In the genomic region with DNA sequence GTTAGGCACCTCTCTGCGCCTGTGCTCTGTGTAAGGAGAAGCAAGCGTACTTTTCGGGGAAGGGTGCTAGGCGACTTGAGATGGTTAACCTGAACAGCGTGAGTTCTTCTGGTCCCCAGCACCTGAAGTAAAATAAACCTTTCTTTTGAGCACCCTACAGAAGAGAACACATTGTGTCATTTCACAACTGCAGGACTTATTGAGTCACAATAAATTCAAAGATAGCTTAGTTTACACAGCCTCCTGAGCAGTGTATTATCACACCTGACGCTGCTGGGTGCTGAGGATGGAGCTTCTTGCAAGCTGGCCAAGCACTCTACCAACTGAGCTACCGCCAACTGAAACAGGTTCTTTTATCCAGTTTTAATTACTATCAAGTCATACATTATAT, we compare ENCODE assay signal across 9 mouse cellular contexts. TPM values are rescaled to one million over a fixed set of nuclear protein-coding genes. Genes with fewer than 3 reads are reported as not detected.
DNase-seq lines count a peak whose midpoint lies in the region; ATAC-seq and TF ChIP-seq lines count a peak whose summit lies in the region.
"Had no signal": no experiment of that assay in that cellular context is flagged by ENCODE, and none has a peak within 500 bp of the region (broad histone marks: within the 10 kb centered on the region; RNA-seq: fewer than 3 reads in every experiment).

No protein-coding gene starts in this region.

- H3K4me2 ChIP-seq in heart, embryonic 15.5 days: peak overlapping the region; percentile 83
- peak overlapping the region; percentile 88 for H3K4me2 ChIP-seq in hindbrain, embryonic 12.5 days (replicated peaks)
- peak overlapping the region; percentile 63 for H3K4me2 ChIP-seq in midbrain, embryonic 11.5 days

- H3K4me3 ChIP-seq in heart, embryonic 15.5 days: peak overlapping the region; percentile 95
- peak overlapping the region; percentile 31 for H3K4me3 ChIP-seq in bone marrow, adult 2 months (replicated peaks; ENCODE audit: control insufficient read depth, low read depth, low read length)
- peak overlapping the region; percentile 94 for H3K4me3 ChIP-seq in hindbrain, embryonic 12.5 days
- peak overlapping the region; percentile 91 for H3K4me3 ChIP-seq in midbrain, embryonic 11.5 days (ENCODE audit: low read depth, low read length)

- H3K27ac ChIP-seq in heart, embryonic 15.5 days: peak overlapping the region; percentile 75
- H3K27ac ChIP-seq in bone marrow, adult 2 months (ENCODE audit: control insufficient read depth, insufficient read depth, low read depth, low read length, poor library complexity): no peak overlapping the region; the same call in 1 of the 2 replicates
- peak overlapping the region; percentile 69 for H3K27ac ChIP-seq in hindbrain, embryonic 12.5 days
- peak overlapping the region; percentile 48 for H3K27ac ChIP-seq in midbrain, embryonic 11.5 days (ENCODE audit: low read depth, low read length)

- TF ChIP-seq CTCF in bone marrow, adult 2 months (IDR thresholded peaks at IDR 0.05; ENCODE audit: control insufficient read depth, insufficient read depth, low read length): no peak

- peaks cover 18% of the 10 kb centered on the region for H3K4me1 ChIP-seq in heart, embryonic 15.5 days (replicated peaks)
- H3K4me1 ChIP-seq in bone marrow, adult 2 months (ENCODE audit: control insufficient read depth, insufficient read depth, low read length): no peaks in the 10 kb centered on the region; the same call in 1 of the 2 replicates
- H3K4me1 ChIP-seq in hindbrain, embryonic 12.5 days: peaks cover 15% of the 10 kb centered on the region
- peaks cover 11% of the 10 kb centered on the region for H3K4me1 ChIP-seq in midbrain, embryonic 11.5 days (ENCODE audit: control insufficient read depth, insufficient read depth, low read length)

- intact Hi-C loops in heart, postnatal 14 days (cut with DNase I): no loop called here

- no peak for TF ChIP-seq POLR2A in bone marrow, adult 2 months (IDR thresholded peaks at IDR 0.05; ENCODE audit: borderline replicate concordance, control insufficient read depth, low read depth, low read length)

- ATAC-seq in heart, embryonic 15.5 days (replicated peaks; ENCODE audit: insufficient number of reproducible peaks, insufficient read depth, low FRiP score, low read depth): no peak
- peak; percentile 25 for ATAC-seq in hindbrain, embryonic 12.5 days (ENCODE audit: low FRiP score)
- ATAC-seq in midbrain, embryonic 11.5 days (ENCODE audit: low FRiP score): no peak
- no peak for ATAC-seq in erythroid progenitor cell, adult 5-6 weeks (replicated peaks; ENCODE audit: low FRiP score, poor library complexity, severe bottlenecking)

- 23% methylated on average over 7 of the region's 7 CpGs for WGBS in heart, embryonic 15.5 days
- 27% methylated on average over 7 of the region's 7 CpGs for WGBS in bone marrow, adult 2 months
- WGBS in hindbrain, embryonic 12.5 days: 24% methylated on average over 7 of the region's 7 CpGs
- 24% methylated on average over 7 of the region's 7 CpGs for WGBS in midbrain, embryonic 11.5 days

- peaks cover 16% of the 10 kb centered on the region for H3K36me3 ChIP-seq in heart, embryonic 15.5 days
- peaks cover 24% of the 10 kb centered on the region for H3K36me3 ChIP-seq in hindbrain, embryonic 12.5 days
- H3K36me3 ChIP-seq in midbrain, embryonic 11.5 days (ENCODE audit: control insufficient read depth, insufficient read depth, low read length): peaks cover 7% of the 10 kb centered on the region; the same call in 1 of the 2 replicates

- DNase-seq in heart, postnatal 14 days: no peak
- no peak for DNase-seq in midbrain, embryonic 11.5 days (ENCODE audit: low spot score, missing footprints)
- DNase-seq in adipocyte (ENCODE audit: low spot score): no peak
- DNase-seq in adrenal gland, adult 2 months: no peak

- no peaks in the 10 kb centered on the region for H3K27me3 ChIP-seq in heart, embryonic 15.5 days
- no peaks in the 10 kb centered on the region for H3K27me3 ChIP-seq in hindbrain, embryonic 12.5 days
- H3K27me3 ChIP-seq in midbrain, embryonic 11.5 days (ENCODE audit: control insufficient read depth, insufficient read depth, low read length): no peaks in the 10 kb centered on the region

- H3K9me3 ChIP-seq in heart, embryonic 15.5 days (replicated peaks): no peaks in the 10 kb centered on the region; the same call in 1 of the 2 replicates
- no peaks in the 10 kb centered on the region for H3K9me3 ChIP-seq in hindbrain, embryonic 12.5 days (replicated peaks)
- no peaks in the 10 kb centered on the region for H3K9me3 ChIP-seq in midbrain, embryonic 11.5 days (ENCODE audit: control insufficient read depth, low read length)

- peak overlapping the region; percentile 63 for H3K9ac ChIP-seq in heart, embryonic 15.5 days
- H3K9ac ChIP-seq in hindbrain, embryonic 12.5 days: peak overlapping the region; percentile 96; the same call in 1 of the 2 replicates
- H3K9ac ChIP-seq in midbrain, embryonic 11.5 days (ENCODE audit: low read length): peak overlapping the region; percentile 92

RNA-seq across cellular contexts. Expression of a gene that starts 0.4 kb away (rescaled TPM):
- 76.0 and 84.3 TPM in 2 replicates for polyA plus RNA-seq in heart, embryonic 15.5 days (2015; fragmentation: Nextera tagmentation; extraction: Ambion mirVana)
- 10 to 100 TPM; 72.9 to 73.5 TPM for total RNA-seq in heart, postnatal 14 days (2021)
- 5.3 and 19.2 TPM in 2 replicates for polyA plus RNA-seq in bone marrow, adult 2 months (2011; ENCODE audit: insufficient read depth, insufficient read length, low replicate concordance, missing spikeins)
- 140 and 144 TPM in 2 replicates for polyA plus RNA-seq in hindbrain, embryonic 12.5 days (2016; fragmentation: Nextera tagmentation; extraction: Ambion mirVana)
- polyA plus RNA-seq in midbrain, embryonic 11.5 days (2014; fragmentation: Nextera tagmentation; extraction: Ambion mirVana): 148 and 161 TPM in 2 replicates
- total RNA-seq in adrenal gland, adult 2 months (2021): 100 to 1,000 TPM; 113 to 118 TPM
- polyA plus RNA-seq in adrenal gland, adult 2 months (2012; rRNA removed): 116 and 154 TPM in 2 replicates
- 13.4 and 13.7 TPM in 2 replicates for total RNA-seq in erythroid progenitor cell, adult 5-6 weeks (2015; ENCODE audit: low replicate concordance)
- 5.1 and 12.1 TPM in 2 replicates for total RNA-seq in erythroid progenitor cell, adult 5-6 weeks (2017; ENCODE audit: low replicate concordance)

RNA-seq across cellular contexts. Expression of a gene that starts 7.5 kb away (rescaled TPM):
- 45.8 and 60.3 TPM in 2 replicates for polyA plus RNA-seq in heart, embryonic 15.5 days (2015; fragmentation: Nextera tagmentation; extraction: Ambion mirVana)
- total RNA-seq in heart, postnatal 14 days (2021): 10 to 100 TPM; 24.9 to 25.4 TPM
- polyA plus RNA-seq in bone marrow, adult 2 months (2011; ENCODE audit: insufficient read depth, insufficient read length, low replicate concordance, missing spikeins): 27.3 and 29.4 TPM in 2 replicates
- polyA plus RNA-seq in hindbrain, embryonic 12.5 days (2016; fragmentation: Nextera tagmentation; extraction: Ambion mirVana): 80.5 and 83.0 TPM in 2 replicates
- 98.8 and 104 TPM in 2 replicates for polyA plus RNA-seq in midbrain, embryonic 11.5 days (2014; fragmentation: Nextera tagmentation; extraction: Ambion mirVana)
- total RNA-seq in adrenal gland, adult 2 months (2021): 10 to 100 TPM; 44.9 to 51.8 TPM
- 23.7 and 27.6 TPM in 2 replicates for polyA plus RNA-seq in adrenal gland, adult 2 months (2012; rRNA removed)
- total RNA-seq in erythroid progenitor cell, adult 5-6 weeks (2015; ENCODE audit: low replicate concordance): 8.4 and 11.2 TPM in 2 replicates
- 3.2 and 6.4 TPM in 2 replicates for total RNA-seq in erythroid progenitor cell, adult 5-6 weeks (2017; ENCODE audit: low replicate concordance)

RNA-seq across cellular contexts. Expression of a gene that starts 16.3 kb away (rescaled TPM):
- polyA plus RNA-seq in heart, embryonic 15.5 days (2015; fragmentation: Nextera tagmentation; extraction: Ambion mirVana): 264 and 278 TPM in 2 replicates
- total RNA-seq in heart, postnatal 14 days (2021): 1,000 to 10,000 TPM; 1,493 to 1,546 TPM
- polyA plus RNA-seq in bone marrow, adult 2 months (2011; ENCODE audit: insufficient read depth, insufficient read length, low replicate concordance, missing spikeins): 35.0 and 54.8 TPM in 2 replicates
- polyA plus RNA-seq in hindbrain, embryonic 12.5 days (2016; fragmentation: Nextera tagmentation; extraction: Ambion mirVana): 100 and 101 TPM in 2 replicates
- 80.4 and 81.3 TPM in 2 replicates for polyA plus RNA-seq in midbrain, embryonic 11.5 days (2014; fragmentation: Nextera tagmentation; extraction: Ambion mirVana)
- total RNA-seq in adrenal gland, adult 2 months (2021): 100 to 1,000 TPM; 601 to 682 TPM
- 227 and 333 TPM in 2 replicates for polyA plus RNA-seq in adrenal gland, adult 2 months (2012; rRNA removed)
- total RNA-seq in erythroid progenitor cell, adult 5-6 weeks (2015; ENCODE audit: low replicate concordance): 112 and 117 TPM in 2 replicates
- 81.0 and 99.9 TPM in 2 replicates for total RNA-seq in erythroid progenitor cell, adult 5-6 weeks (2017; ENCODE audit: low replicate concordance)

RNA-seq across cellular contexts. Expression of a gene that starts 45.1 kb away (rescaled TPM):
- not detected in 2 replicates for polyA plus RNA-seq in heart, embryonic 15.5 days (2015; fragmentation: Nextera tagmentation; extraction: Ambion mirVana)
- under 1 TPM; 0.07 to 0.10 TPM for total RNA-seq in heart, postnatal 14 days (2021)
- polyA plus RNA-seq in bone marrow, adult 2 months (2011; ENCODE audit: insufficient read depth, insufficient read length, low replicate concordance, missing spikeins): not detected in 2 replicates
- polyA plus RNA-seq in hindbrain, embryonic 12.5 days (2016; fragmentation: Nextera tagmentation; extraction: Ambion mirVana): 0.05 TPM in 1 of 2 replicates, not detected in the other
- polyA plus RNA-seq in midbrain, embryonic 11.5 days (2014; fragmentation: Nextera tagmentation; extraction: Ambion mirVana): not detected in 2 replicates
- total RNA-seq in adrenal gland, adult 2 months (2021): not detected
- polyA plus RNA-seq in adrenal gland, adult 2 months (2012; rRNA removed): 0.18 and 0.32 TPM in 2 replicates
- total RNA-seq in erythroid progenitor cell, adult 5-6 weeks (2015; ENCODE audit: low replicate concordance): not detected in 2 replicates
- not detected in 2 replicates for total RNA-seq in erythroid progenitor cell, adult 5-6 weeks (2017; ENCODE audit: low replicate concordance)
- total RNA-seq: megakaryocyte-erythroid progenitor cell, adult 5-6 weeks had no signal

Comparison
In these comparisons a context has a peak if more than half of its experiments do, and no peak if none do; other contexts are left out.
1. H3K4me3 ChIP-seq: peak in every context shown above with its lines; median percentile 95 in heart, embryonic 15.5 days; 94 in hindbrain, embryonic 12.5 days; 91 in midbrain, embryonic 11.5 days; 31 in bone marrow, adult 2 months.